Mouse (Mus musculus): ENCODE data around the gene Prelid1. TPM values are rescaled to one million over a fixed set of nuclear protein-coding genes. Genes with fewer than 3 reads are reported as not detected.

Gene Prelid1
- 250 and 287 TPM in 2 replicates for polyA plus RNA-seq (2012; rRNA removed)

DNA sequence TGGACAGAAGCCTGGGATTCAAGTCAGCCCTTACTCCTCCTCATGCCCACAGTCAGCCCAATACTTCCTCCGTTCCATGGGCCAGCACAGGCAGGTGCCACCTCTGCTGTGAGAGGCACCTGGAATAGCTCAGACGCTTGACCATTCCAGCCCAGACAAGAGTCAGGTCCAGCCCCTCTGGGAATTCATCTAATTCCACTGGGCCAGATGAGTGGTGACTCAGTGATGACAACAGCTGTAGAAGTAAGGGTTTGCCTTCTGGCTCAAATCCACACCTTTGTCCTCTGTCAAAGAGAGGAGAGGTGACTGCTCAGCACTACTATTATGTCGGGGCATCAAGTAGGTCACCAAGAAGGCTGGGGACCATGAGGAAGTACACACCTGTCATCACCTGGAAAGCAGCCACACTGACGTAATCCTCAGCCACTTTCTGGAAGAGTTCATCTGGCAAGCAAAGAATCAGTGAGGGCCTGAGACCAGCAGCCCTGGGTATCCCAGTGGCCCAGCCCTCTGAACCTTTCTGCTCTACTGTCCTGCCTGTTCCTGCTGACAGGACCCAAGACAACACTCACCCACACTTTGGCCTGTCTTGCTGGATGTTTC is at the start of gene Prelid1:
Gene Prelid1 (plus strand): TSS at position 570 of the 603 bp plus-strand sequence.

GRCm38 (mm10) chr13:55321434-55322129 is 1.3 kb downstream of the Prelid1 start, which contains the start of gene Rab24:
Rab24 (minus strand) TSS chr13:55321946.

DNA sequence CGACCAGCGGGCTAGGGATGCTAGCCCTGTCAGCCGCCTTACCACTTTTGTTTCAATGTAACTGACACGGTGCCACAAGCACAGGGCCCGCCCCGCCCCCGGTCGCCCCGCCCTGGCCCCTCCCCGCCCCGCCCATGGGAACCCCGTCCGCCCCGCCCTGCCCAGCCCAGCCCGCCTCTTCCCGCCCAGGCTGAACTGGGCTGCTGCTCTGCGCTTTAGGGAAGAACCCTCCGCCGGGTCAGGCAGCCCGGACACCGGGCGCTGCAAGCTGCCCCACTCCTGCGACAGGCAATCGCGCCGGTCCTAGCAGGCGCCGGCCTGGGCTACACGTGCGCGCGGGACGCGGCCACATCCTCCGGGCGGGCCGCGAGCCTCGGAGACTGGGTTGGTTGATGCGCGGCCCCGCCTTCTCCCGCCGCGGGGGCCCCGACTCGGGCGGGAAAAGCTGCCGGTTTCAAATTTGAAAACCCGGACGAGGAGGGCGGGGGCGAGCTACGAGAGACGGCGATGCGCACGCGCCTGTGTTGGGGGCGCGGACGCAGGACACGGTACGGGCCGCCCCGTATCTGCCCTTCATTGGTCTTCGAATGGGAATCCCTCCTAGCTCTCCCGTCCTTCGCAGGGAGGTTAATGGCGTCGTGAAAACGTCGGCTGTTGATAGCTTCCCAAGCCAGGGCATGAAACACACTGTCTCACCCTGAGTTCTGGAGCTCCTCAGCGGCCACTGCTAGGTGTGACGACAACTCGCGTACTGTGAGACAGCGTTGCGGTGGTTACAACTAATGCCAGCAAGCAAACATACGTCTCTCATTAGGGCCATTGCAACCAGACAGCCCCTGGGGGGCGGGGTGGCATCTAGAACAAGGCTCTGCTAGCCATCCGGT is 9.6 kb downstream of the Prelid1 start, which contains the start of gene Mxd3:
Gene Mxd3 (minus strand): TSS at position 141 of the 884 bp plus-strand sequence.

GRCm38 (mm10) chr13:55362453-55363060 is 42.3 kb downstream of the Prelid1 start, which contains the start of gene Lman2:
Lman2 (minus strand) TSS chr13:55362783.

GRCm38 (mm10) chr13:55369531-55370114 is 49.3 kb downstream of the Prelid1 start, which contains the start of gene Rgs14:
Rgs14 (plus strand) TSS chr13:55369732.

Other genes with a start within 250 kb of the Prelid1 start
- gene Uimc1, start 220.2 kb upstream of the Prelid1 start, polyA plus RNA-seq (2012; rRNA removed) = 30.2 and 37.4 TPM in 2 replicates
- 42.7 and 47.3 TPM in 2 replicates for gene Zfp346, start 215.2 kb upstream of the Prelid1 start, polyA plus RNA-seq (2012; rRNA removed)
- gene Gm17617, start 187.0 kb upstream of the Prelid1 start, polyA plus RNA-seq (2012; rRNA removed) = not detected in 2 replicates
- gene Fgfr4, start 167.9 kb upstream of the Prelid1 start, polyA plus RNA-seq (2012; rRNA removed) = 1.00 and 6.8 TPM in 2 replicates
- gene Nsd1, start 110.7 kb upstream of the Prelid1 start, polyA plus RNA-seq (2012; rRNA removed) = 51.9 and 60.8 TPM in 2 replicates
- gene Rab24, start 1.4 kb downstream of the Prelid1 start, polyA plus RNA-seq (2012; rRNA removed) = 125 and 186 TPM in 2 replicates
- gene Mxd3, start 9.3 kb downstream of the Prelid1 start, polyA plus RNA-seq (2012; rRNA removed) = 38.5 and 43.5 TPM in 2 replicates
- 69.7 and 78.2 TPM in 2 replicates for gene Lman2, start 42.3 kb downstream of the Prelid1 start, polyA plus RNA-seq (2012; rRNA removed)
- gene Rgs14, start 49.2 kb downstream of the Prelid1 start, polyA plus RNA-seq (2012; rRNA removed) = 0.42 and 0.62 TPM in 2 replicates
- 0.12 TPM in 1 of 2 replicates, not detected in the other for gene Slc34a1, start 77.7 kb downstream of the Prelid1 start, polyA plus RNA-seq (2012; rRNA removed)
- gene Pfn3, start 94.7 kb downstream of the Prelid1 start, polyA plus RNA-seq (2012; rRNA removed) = not detected in 2 replicates
- gene F12, start 106.3 kb downstream of the Prelid1 start, polyA plus RNA-seq (2012; rRNA removed) = 1.5 and 2.4 TPM in 2 replicates
- gene Grk6, start 124.6 kb downstream of the Prelid1 start, polyA plus RNA-seq (2012; rRNA removed) = 81.0 and 83.8 TPM in 2 replicates
- gene Prr7, start 143.8 kb downstream of the Prelid1 start, polyA plus RNA-seq (2012; rRNA removed) = 18.6 and 23.3 TPM in 2 replicates
- gene Dbn1, start 167.6 kb downstream of the Prelid1 start, polyA plus RNA-seq (2012; rRNA removed) = 432 and 1,182 TPM in 2 replicates
- 75.3 and 103 TPM in 2 replicates for gene Pdlim7, start 193.2 kb downstream of the Prelid1 start, polyA plus RNA-seq (2012; rRNA removed)
- gene Dok3, start 208.8 kb downstream of the Prelid1 start, polyA plus RNA-seq (2012; rRNA removed) = 8.2 and 15.0 TPM in 2 replicates
- gene Ddx41, start 216.2 kb downstream of the Prelid1 start, polyA plus RNA-seq (2012; rRNA removed) = 100 and 105 TPM in 2 replicates